Mouse (Mus musculus) stomach, postnatal 0 days (tissue): Measurements from ENCODE around the gene Tcaim. TPM values are rescaled to one million over a fixed set of nuclear protein-coding genes. Genes with fewer than 3 reads are reported as not detected.

Source experiments
- ATAC-seq: fragments of 200-750 bp; cut with Nextera tagmentation; 2 replicates; pipeline ENCODE4 v1.8.0; 2017; ENCODE audit not compliant: low FRiP score, low TSS enrichment
- DNase-seq: peaks from one replicate; pipeline ENCODE4 v3.0.0-alpha.2; 2016; ENCODE audit warnings: low spot score
- H3K27ac ChIP-seq: fragments of 300-500 bp; sonication (generic); replicated peaks from 2 replicates; pipeline ENCODE4 v1.5.1; 2014; ENCODE audit warnings: mild to moderate bottlenecking, control low read depth
- H3K27me3 ChIP-seq: fragments of 300-500 bp; sonication (generic); 2 replicates; pipeline ENCODE4 v1.6.1; 2014; ENCODE audit warnings: low read length; ENCODE audit not compliant: control insufficient read depth, insufficient read depth
- H3K36me3 ChIP-seq: fragments of 300-500 bp; sonication (generic); 2 replicates; pipeline ENCODE4 v1.6.1; 2014; ENCODE audit warnings: low read length, mixed read lengths; ENCODE audit not compliant: control insufficient read depth, insufficient read depth
- H3K4me1 ChIP-seq: fragments of 300-500 bp; sonication (generic); replicated peaks from 2 replicates; pipeline ENCODE4 v1.6.1; 2014; ENCODE audit warnings: antibody characterized with exemption; ENCODE audit not compliant: control insufficient read depth, insufficient read depth
- H3K4me2 ChIP-seq: fragments of 300-500 bp; sonication (generic); replicated peaks from 2 replicates; pipeline ENCODE4 v1.6.1; 2014; ENCODE audit warnings: low read depth, mild to moderate bottlenecking, control low read depth, moderate library complexity
- H3K4me3 ChIP-seq: fragments of 300-500 bp; sonication (generic); 2 replicates; pipeline ENCODE4 v1.5.1; 2014; ENCODE audit warnings: low read depth, low read length, control low read depth
- H3K9ac ChIP-seq: fragments of 300-500 bp; sonication (generic); 2 replicates; pipeline ENCODE4 v1.6.1; 2014; ENCODE audit warnings: mild to moderate bottlenecking, low read length, control low read depth, mixed read lengths
- H3K9me3 ChIP-seq: fragments of 300-500 bp; sonication (generic); 2 replicates; pipeline ENCODE4 v1.6.1; 2016; ENCODE audit warnings: low read length; ENCODE audit not compliant: control insufficient read depth
- CTCF ChIP-seq: IDR thresholded peaks from 2 replicates; pipeline ENCODE4 v1.5.1; 2016; ENCODE audit warnings: antibody characterized with exemption, low read depth, mild to moderate bottlenecking, moderate library complexity
- EP300 ChIP-seq: optimal IDR thresholded peaks from 2 replicates; pipeline ENCODE3; 2016; ENCODE audit warnings: antibody characterized with exemption
- WGBS: fragments of 180-500 bp; shearing (Covaris S2); extraction: QIAGEN DNeasy Blood & Tissue Kit; methylation state at CpG from one replicate; pipeline ENCODE4 v1.1.7; 2014; 5-methylcytosine and 5-hydroxymethylcytosine counted together
- polyA plus RNA-seq: library from polyadenylated mRNA; unstranded; fragments of >200 nt; fragmentation: Nextera tagmentation; extraction: Ambion mirVana; gene quantifications from 2 replicates; pipeline ENCODE4 v1.2.1, GENCODE M21; 2015

Gene Tcaim
- polyA plus RNA-seq, 1 experiment from 2014 or later, result 2.8 TPM

GRCm38 (mm10) chr9:122855617-122856016 is 50.3 kb downstream of the Tcaim start:
- no peak overlapping the region for H3K4me3 ChIP-seq
- WGBS, result 96% methylated on average over 4 of the region's 4 CpGs
- DNase-seq (no peak), ATAC-seq (no peak)
- H3K9ac ChIP-seq, result no peak overlapping the region
- H3K9me3 ChIP-seq, result peaks cover 7% of the 10 kb centered on the region; the same call in 1 of the 2 replicates
- no peaks in the 10 kb centered on the region for H3K27me3 ChIP-seq
- no peak for TF ChIP-seq EP300
- TF ChIP-seq CTCF, result no peak
- no peaks in the 10 kb centered on the region for H3K4me1 ChIP-seq
- no peak overlapping the region for H3K4me2 ChIP-seq
- H3K27ac ChIP-seq, result no peak overlapping the region
- H3K36me3 ChIP-seq, result peaks cover 68% of the 10 kb centered on the region

GRCm38 (mm10) chr9:122856716-122857115 is 51.4 kb downstream of the Tcaim start:
- WGBS, result 96% methylated on average over 3 of the region's 3 CpGs
- no peak overlapping the region for H3K4me3 ChIP-seq
- H3K4me1 ChIP-seq, result no peaks in the 10 kb centered on the region
- no peak for ATAC-seq
- DNase-seq, result no peak
- no peak overlapping the region for H3K9ac ChIP-seq
- TF ChIP-seq CTCF (no peak), EP300 (no peak)
- H3K27me3 ChIP-seq, result no peaks in the 10 kb centered on the region
- peaks cover 15% of the 10 kb centered on the region; the same call in 1 of the 2 replicates for H3K9me3 ChIP-seq
- H3K4me2 ChIP-seq, result no peak overlapping the region
- no peak overlapping the region for H3K27ac ChIP-seq
- peaks cover 74% of the 10 kb centered on the region for H3K36me3 ChIP-seq

- TF ChIP-seq EP300 (no peak), CTCF (no peak)
- no peak overlapping the region for H3K27ac ChIP-seq
- no peak overlapping the region for H3K9ac ChIP-seq
- H3K4me2 ChIP-seq, result no peak overlapping the region
- no peaks in the 10 kb centered on the region for H3K27me3 ChIP-seq
- DNase-seq (no peak), ATAC-seq (no peak)
- no peaks in the 10 kb centered on the region; the same call in 1 of the 2 replicates for H3K4me1 ChIP-seq
- 0 out of 2 replicates have a peak, but pooled peaks cover 11% of the 10 kb centered on the region for H3K9me3 ChIP-seq
- H3K4me3 ChIP-seq, result no peak overlapping the region
- peaks cover 50% of the 10 kb centered on the region for H3K36me3 ChIP-seq
Observed at GRCm38 (mm10) chr9:122860752-122861151, 55.4 kb downstream of the Tcaim start.

- Histone ChIP-seq H3K4me3 (no peak overlapping the region), H3K9me3 (peaks cover 16% of the 10 kb centered on the region; the same call in 1 of the 2 replicates), H3K27ac (no peak overlapping the region), H3K9ac (no peak overlapping the region), H3K27me3 (no peaks in the 10 kb centered on the region), H3K4me1 (no peaks in the 10 kb centered on the region; the same call in 1 of the 2 replicates), H3K36me3 (peaks cover 26% of the 10 kb centered on the region), H3K4me2 (no peak overlapping the region)
- no peak for DNase-seq
- 55% methylated on average over 2 of the region's 2 CpGs for WGBS
- TF ChIP-seq CTCF (no peak), EP300 (no peak)
- ATAC-seq, result no peak
Observed at GRCm38 (mm10) chr9:122863731-122864130, 58.4 kb downstream of the Tcaim start.

GRCm38 (mm10) chr9:122864848-122865247 is 59.5 kb downstream of the Tcaim start:
- Histone ChIP-seq H3K4me2 (peak overlapping the region; percentile 54), H3K27ac (no peak overlapping the region), H3K4me3 (peak overlapping the region; percentile 79), H3K27me3 (no peaks in the 10 kb centered on the region), H3K36me3 (peaks cover 17% of the 10 kb centered on the region), H3K9ac (no peak overlapping the region), H3K4me1 (no peaks in the 10 kb centered on the region; the same call in 1 of the 2 replicates), H3K9me3 (peaks cover 13% of the 10 kb centered on the region; the same call in 1 of the 2 replicates)
- no peak for TF ChIP-seq EP300
- no peak for TF ChIP-seq CTCF
- 44% methylated on average over 3 of the region's 3 CpGs for WGBS
- DNase-seq, result no peak
- ATAC-seq, result no peak

GRCm38 (mm10) chr9:122865697-122866166 is 60.4 kb downstream of the Tcaim start, which contains the start of gene Zfp445:
Gene Zfp445 (minus strand): TSS chr9:122866006.
- Histone ChIP-seq H3K27me3 (no peaks in the 10 kb centered on the region), H3K27ac (peak within 1 kb of the TSS; percentile 89), H3K36me3 (peaks cover 12% of the 10 kb centered on the region), H3K4me3 (peak within 1 kb of the TSS; percentile 79), H3K4me1 (no peaks in the 10 kb centered on the region; the same call in 1 of the 2 replicates), H3K4me2 (peak within 1 kb of the TSS; percentile 54), H3K9ac (peak within 1 kb of the TSS; percentile 88), H3K9me3 (peaks cover 13% of the 10 kb centered on the region; the same call in 1 of the 2 replicates)
- ATAC-seq (peak; percentile 93), DNase-seq (peak; percentile 84)
- TF ChIP-seq EP300 (no peak), CTCF (no peak)
- WGBS, result under 1% methylated on average over 34 of the region's 34 CpGs
